Mouse (Mus musculus): ENCODE data around the gene Igfbp7.

Gene Igfbp7

DNA sequence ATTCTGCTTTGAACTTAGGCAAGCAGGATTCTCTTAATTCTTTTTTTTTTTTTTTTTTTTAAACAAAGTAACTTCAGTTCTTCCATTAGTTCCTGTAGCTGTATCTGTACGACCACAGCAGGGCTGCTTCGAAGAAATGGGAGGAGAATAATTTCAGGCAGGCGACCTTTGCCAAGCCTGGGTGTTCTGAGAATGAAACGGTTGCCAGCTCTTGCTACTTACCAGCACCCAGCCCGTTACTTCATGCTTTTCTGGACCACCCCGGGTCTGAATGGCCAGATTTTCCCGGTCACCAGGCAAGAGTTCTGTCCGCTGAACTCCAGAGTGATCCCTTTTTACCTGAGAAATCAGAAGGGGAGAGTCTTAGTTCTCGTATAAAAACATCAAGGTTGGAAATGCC, 56.1 kb downstream of the Igfbp7 start:
- DNase-seq (ENCODE audit: low spot score in 2 of 2): no peak

- DNase-seq (ENCODE audit: low spot score in 2 of 2): no peak
Measured at GRCm38 (mm10) chr5:77349971-77350658, 57.7 kb downstream of the Igfbp7 start.

GRCm38 (mm10) chr5:77348901-77349300, 58.9 kb downstream of the Igfbp7 start:
- no peak for DNase-seq (ENCODE audit: low spot score in 2 of 2)

DNA sequence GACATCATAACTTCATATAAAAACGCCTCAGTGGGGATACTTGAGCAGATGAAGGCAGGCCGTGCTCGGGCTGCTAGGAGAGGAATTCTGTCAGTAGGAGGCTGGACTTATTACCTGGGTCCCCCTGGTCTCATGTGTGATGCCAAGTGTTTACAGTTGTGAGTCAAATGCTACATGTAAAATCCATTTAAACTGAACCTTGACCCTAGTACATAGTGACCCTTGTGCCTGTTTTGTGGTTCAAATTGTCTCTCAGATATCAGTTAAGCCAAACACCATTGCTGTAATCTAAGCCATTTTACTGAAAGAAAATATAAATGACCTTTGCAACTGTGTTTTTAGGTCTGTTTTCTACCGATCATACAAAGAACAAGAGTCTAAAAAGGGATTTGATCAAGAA, 67.8 kb downstream of the Igfbp7 start:
- DNase-seq (ENCODE audit: low spot score in 2 of 2): no peak

DNA sequence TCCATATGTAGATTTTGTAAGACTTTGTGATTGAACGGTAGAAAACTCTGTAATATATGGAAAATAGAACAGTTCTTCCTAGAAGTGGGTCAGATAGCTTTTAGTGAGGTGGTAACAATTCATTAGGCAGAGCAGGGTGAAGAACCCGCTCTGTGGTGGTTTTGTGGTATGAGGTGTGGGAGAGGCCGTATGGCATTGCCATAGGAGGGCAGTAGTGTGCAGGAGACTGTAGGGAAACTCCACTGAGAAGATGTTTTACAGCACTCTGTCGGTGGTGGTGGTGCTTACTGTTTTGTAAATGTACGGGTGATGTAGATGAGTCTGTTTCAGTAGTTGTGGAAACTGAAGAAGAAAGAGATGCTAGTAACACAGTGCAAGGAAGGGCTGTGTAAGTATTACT, 77.7 kb downstream of the Igfbp7 start:
- no peak for DNase-seq (ENCODE audit: low spot score in 2 of 2)

- no peak for DNase-seq (ENCODE audit: low spot score in 2 of 2)
Measured at GRCm38 (mm10) chr5:77324936-77325335, 82.9 kb downstream of the Igfbp7 start.

DNA sequence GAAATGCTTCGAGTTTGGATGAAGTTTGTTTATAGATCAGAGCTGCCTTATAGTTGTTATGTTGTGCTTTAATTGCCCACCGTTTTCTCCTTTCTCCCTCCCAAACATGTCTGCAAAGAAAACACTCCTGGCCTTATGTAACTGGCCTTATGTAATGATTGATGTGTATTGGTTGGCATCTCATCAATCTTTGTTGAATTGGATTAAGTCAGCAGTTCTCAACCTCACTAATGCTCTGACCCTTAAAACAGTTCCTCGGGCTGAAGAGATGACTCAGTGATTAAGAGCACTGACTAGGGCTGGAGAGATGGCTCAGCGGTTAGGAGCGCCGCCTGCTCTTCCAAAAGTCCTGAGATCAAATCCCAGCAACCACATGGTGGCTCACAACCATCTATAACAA, 92.9 kb downstream of the Igfbp7 start:
- DNase-seq (ENCODE audit: low spot score in 2 of 2): no peak

- DNase-seq (ENCODE audit: low spot score in 2 of 2): no peak
Measured at GRCm38 (mm10) chr5:77314206-77314605, 93.6 kb downstream of the Igfbp7 start.

GRCm38 (mm10) chr5:77309924-77310772, 97.7 kb downstream of the Igfbp7 start, which contains the start of the genes Noa1 and Polr2b:
Gene Noa1, minus strand, starts transcription at chr5:77310084.
Gene Polr2b, plus strand, starts transcription at chr5:77310147.
- peak; percentile 99 to 100 for DNase-seq (ENCODE audit: low spot score in 2 of 2)

DNA sequence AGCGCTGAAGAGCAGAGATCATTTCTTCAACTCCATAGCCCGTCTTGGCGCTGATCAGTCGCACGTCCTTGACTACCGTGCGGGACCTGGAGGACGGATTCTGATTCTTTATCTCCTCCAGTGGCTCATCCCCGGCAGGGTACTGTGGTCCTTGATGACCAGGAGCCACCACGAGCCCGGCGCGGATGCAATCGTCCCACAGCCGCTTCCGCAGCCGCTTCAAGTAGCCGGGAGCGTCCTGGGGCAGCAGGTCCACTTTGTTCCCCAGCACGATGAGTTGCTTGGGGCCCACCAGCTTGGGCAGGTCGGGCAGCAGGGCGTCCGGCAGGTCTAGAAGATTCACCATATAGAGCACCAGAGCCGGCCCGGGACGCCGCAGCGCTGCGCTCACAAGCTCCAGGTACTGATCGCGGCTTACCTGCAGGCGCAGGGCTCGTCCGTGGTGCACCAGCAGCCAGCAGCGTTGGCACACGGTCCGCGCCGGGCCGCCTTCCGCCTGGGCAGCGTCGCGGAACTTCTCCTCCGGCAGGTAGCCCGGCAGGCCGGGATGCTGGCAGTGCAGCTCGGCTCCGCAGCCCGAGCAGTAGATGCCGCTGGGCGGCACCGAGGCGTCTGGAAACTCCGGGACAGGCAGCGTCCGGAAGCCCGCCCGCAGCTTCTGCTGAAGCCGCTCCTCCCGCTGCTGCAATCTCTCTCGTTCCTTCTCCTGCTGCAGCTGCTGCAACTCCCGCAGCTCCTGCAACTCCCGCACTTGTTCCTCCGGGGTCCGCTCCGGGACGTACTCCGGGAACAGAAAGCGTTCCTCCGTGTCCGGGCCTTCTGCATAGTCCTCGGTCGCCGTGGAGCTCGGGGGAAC, 98.6 kb downstream of the Igfbp7 start:
- peak in 1 of 2 experiments; percentile 31 for DNase-seq (ENCODE audit: low spot score in 2 of 2)

- DNase-seq (ENCODE audit: low spot score in 2 of 2): no peak
Measured at GRCm38 (mm10) chr5:77307821-77308553, 99.9 kb downstream of the Igfbp7 start.

DNA sequence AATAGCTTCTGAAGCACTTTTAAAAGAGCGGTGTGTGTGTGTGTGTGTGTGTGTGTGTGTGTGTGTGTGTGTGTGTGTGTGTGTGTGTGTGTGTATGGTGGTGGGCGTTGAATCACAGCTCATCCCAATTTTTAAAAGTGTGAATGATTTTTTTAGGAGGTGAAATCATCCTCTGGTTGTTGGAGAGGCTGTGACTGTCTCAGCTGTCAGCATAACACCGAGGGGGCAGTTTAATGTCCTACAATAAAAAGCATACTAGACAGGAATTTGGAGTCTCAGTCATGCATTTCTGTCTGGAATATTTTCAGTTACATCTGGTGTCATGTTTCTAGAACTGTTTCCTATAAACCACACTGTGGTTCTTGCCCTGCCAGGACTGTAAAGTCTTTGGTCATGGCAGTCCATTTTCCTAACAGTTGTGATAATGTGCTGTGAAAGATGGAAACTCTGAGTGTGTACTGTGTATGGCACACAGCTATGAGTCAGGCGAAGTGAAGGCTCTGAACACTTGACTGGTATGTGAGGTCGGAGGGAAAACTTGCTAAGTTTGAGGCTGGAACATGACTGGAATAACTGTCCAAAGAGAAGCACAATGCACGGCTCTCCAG, 106.4 kb downstream of the Igfbp7 start:
- DNase-seq (ENCODE audit: low spot score in 2 of 2): peak in 1 of 2 experiments; percentile 7

DNA sequence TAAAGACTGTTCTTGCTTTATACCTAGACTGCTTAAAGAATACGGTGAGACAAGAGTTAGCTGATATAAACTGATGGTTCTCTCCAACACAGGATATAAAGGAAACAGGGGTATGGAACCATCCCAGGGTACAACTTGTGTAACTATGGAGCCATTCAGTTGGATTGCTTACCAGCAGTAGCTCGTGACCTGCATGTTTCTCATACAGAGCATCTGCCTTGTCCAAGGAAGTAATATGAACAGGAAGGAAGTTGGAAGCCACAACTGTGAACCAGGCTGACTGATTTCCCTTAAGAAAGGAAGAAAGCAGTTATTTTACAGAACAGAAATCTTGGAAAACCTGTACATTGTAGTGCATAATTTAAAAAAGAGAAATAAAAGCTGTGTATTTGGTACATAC, 108.4 kb downstream of the Igfbp7 start:
- DNase-seq (ENCODE audit: low spot score in 2 of 2): no peak

Measured in frontal cortex, postnatal 36 days (tissue).